9 mouse cellular contexts compared by ENCODE assay signal in genomic region chr14:47474571-47475254, GRCm38 (mm10). TPM values are rescaled to one million over a fixed set of nuclear protein-coding genes. Genes with fewer than 3 reads are reported as not detected.
DNase-seq lines count a peak whose midpoint lies in the region; ATAC-seq and TF ChIP-seq lines count a peak whose summit lies in the region.
"Had no signal": no experiment of that assay in that cellular context is flagged by ENCODE, and none has a peak within 500 bp of the region (broad histone marks: within the 10 kb centered on the region; RNA-seq: fewer than 3 reads in every experiment).

No protein-coding gene starts in this region.

- H3K4me2 ChIP-seq in midbrain, embryonic 13.5 days (replicated peaks) = 0 out of 2 replicates have a peak overlapping the region, but pooled peaks have one; percentile 3
- no peak overlapping the region for H3K4me2 ChIP-seq in midbrain, embryonic 16.5 days (ENCODE audit: low read length)
- no peak overlapping the region for H3K4me2 ChIP-seq in heart, embryonic 16.5 days (ENCODE audit: low read depth, low read length)

- peaks cover 18% of the 10 kb centered on the region for H3K4me1 ChIP-seq in midbrain, embryonic 13.5 days (replicated peaks)
- H3K4me1 ChIP-seq in midbrain, embryonic 16.5 days (ENCODE audit: control insufficient read depth, insufficient read depth, low read length) = peaks cover 12% of the 10 kb centered on the region
- peaks cover 17% of the 10 kb centered on the region for H3K4me1 ChIP-seq in heart, embryonic 16.5 days (ENCODE audit: control insufficient read depth, insufficient read depth, low read length)
- H3K4me1 ChIP-seq in olfactory bulb, adult 2 months (ENCODE audit: control insufficient read depth, insufficient read depth, low read length) = peaks cover 17% of the 10 kb centered on the region

- no peak for TF ChIP-seq POLR2A in olfactory bulb, adult 2 months (IDR thresholded peaks at IDR 0.05; ENCODE audit: insufficient read depth, low read depth, low read length)

- 87% methylated on average over 8 of the region's 8 CpGs for WGBS in midbrain, embryonic 13.5 days
- 93% methylated on average over 8 of the region's 8 CpGs for WGBS in midbrain, embryonic 16.5 days
- WGBS in heart, embryonic 16.5 days = 74% methylated on average over 8 of the region's 8 CpGs
- WGBS in olfactory bulb, adult 2 months = 53% methylated on average over 8 of the region's 8 CpGs

- TF ChIP-seq CTCF in olfactory bulb, adult 2 months (IDR thresholded peaks at IDR 0.05; ENCODE audit: insufficient read depth, low read depth, low read length) = no peak

- H3K27me3 ChIP-seq in midbrain, embryonic 13.5 days = no peaks in the 10 kb centered on the region
- H3K27me3 ChIP-seq in midbrain, embryonic 16.5 days (ENCODE audit: control insufficient read depth, insufficient read depth, low read depth, low read length) = no peaks in the 10 kb centered on the region
- H3K27me3 ChIP-seq in heart, embryonic 16.5 days (ENCODE audit: control insufficient read depth, insufficient read depth, low read length) = no peaks in the 10 kb centered on the region

- no peaks in the 10 kb centered on the region for H3K9me3 ChIP-seq in midbrain, embryonic 13.5 days
- no peaks in the 10 kb centered on the region for H3K9me3 ChIP-seq in midbrain, embryonic 16.5 days (replicated peaks; ENCODE audit: control insufficient read depth, low read length, poor library complexity, severe bottlenecking)
- no peaks in the 10 kb centered on the region for H3K9me3 ChIP-seq in heart, embryonic 16.5 days (replicated peaks; ENCODE audit: control insufficient read depth, low read length)

- peak; percentile 27 for DNase-seq in cerebellum, adult 9-11 months
- no peak for DNase-seq in cerebellum, adult 11 months
- DNase-seq in embryo, embryonic 10.5 days (ENCODE audit: low spot score) = no peak
- DNase-seq in T-cell, adult 2 months (ENCODE audit: low spot score) = no peak
- DNase-seq: thymus, adult 18-20 months had no signal

- H3K4me3 ChIP-seq in midbrain, embryonic 13.5 days (replicated peaks) = no peak overlapping the region
- no peak overlapping the region for H3K4me3 ChIP-seq in midbrain, embryonic 16.5 days (ENCODE audit: low read depth, low read length)
- H3K4me3 ChIP-seq in heart, embryonic 16.5 days (ENCODE audit: low read length) = 0 out of 2 replicates have a peak overlapping the region, but pooled peaks have one; percentile 5
- 0 out of 2 replicates have a peak overlapping the region, but pooled peaks have one; percentile 4 for H3K4me3 ChIP-seq in olfactory bulb, adult 2 months (ENCODE audit: insufficient read depth, low read depth, low read length)

- no peaks in the 10 kb centered on the region; the same call in 1 of the 2 replicates for H3K36me3 ChIP-seq in midbrain, embryonic 13.5 days
- H3K36me3 ChIP-seq in midbrain, embryonic 16.5 days (ENCODE audit: control insufficient read depth, insufficient read depth, low read length) = no peaks in the 10 kb centered on the region
- H3K36me3 ChIP-seq in heart, embryonic 16.5 days (ENCODE audit: control insufficient read depth, insufficient read depth) = no peaks in the 10 kb centered on the region

- H3K9ac ChIP-seq in midbrain, embryonic 13.5 days (replicated peaks) = no peak overlapping the region
- H3K9ac ChIP-seq in midbrain, embryonic 16.5 days (ENCODE audit: low read depth, low read length) = no peak overlapping the region
- H3K9ac ChIP-seq in heart, embryonic 16.5 days (ENCODE audit: low read length) = no peak overlapping the region

- H3K27ac ChIP-seq in midbrain, embryonic 13.5 days = no peak overlapping the region
- H3K27ac ChIP-seq in midbrain, embryonic 16.5 days (ENCODE audit: low read length) = no peak overlapping the region
- H3K27ac ChIP-seq in heart, embryonic 16.5 days (ENCODE audit: low read length) = no peak overlapping the region
- no peak overlapping the region for H3K27ac ChIP-seq in olfactory bulb, adult 2 months (ENCODE audit: insufficient read depth, low read depth, low read length)

- ATAC-seq in midbrain, embryonic 13.5 days = no peak
- no peak for ATAC-seq in midbrain, embryonic 16.5 days
- no peak for ATAC-seq in heart, embryonic 16.5 days (replicated peaks; ENCODE audit: extremely low read depth, insufficient read depth, low FRiP score)

RNA-seq across cellular contexts. Expression of gene Fbxo34, which starts 24.5 kb away (rescaled TPM):
- polyA plus RNA-seq in midbrain, embryonic 13.5 days (2015; fragmentation: Nextera tagmentation; extraction: Ambion mirVana) = 24.9 and 26.6 TPM in 2 replicates
- 30.0 and 32.6 TPM in 2 replicates for polyA plus RNA-seq in midbrain, embryonic 16.5 days (2015; fragmentation: Nextera tagmentation; extraction: Ambion mirVana)
- 16.7 and 20.0 TPM in 2 replicates for polyA plus RNA-seq in heart, embryonic 16.5 days (2015; fragmentation: Nextera tagmentation; extraction: Ambion mirVana)
- not detected in 2 replicates for polyA plus RNA-seq in olfactory bulb, adult 2 months (2012; ENCODE audit: insufficient read depth, insufficient read length, low replicate concordance, missing spikeins)

RNA-seq across cellular contexts. Expression of gene Dlgap5, which starts 56.5 kb away (rescaled TPM):
- 20.1 and 21.1 TPM in 2 replicates for polyA plus RNA-seq in midbrain, embryonic 13.5 days (2015; fragmentation: Nextera tagmentation; extraction: Ambion mirVana)
- polyA plus RNA-seq in midbrain, embryonic 16.5 days (2015; fragmentation: Nextera tagmentation; extraction: Ambion mirVana) = 3.8 and 4.4 TPM in 2 replicates
- polyA plus RNA-seq in heart, embryonic 16.5 days (2015; fragmentation: Nextera tagmentation; extraction: Ambion mirVana) = 32.7 and 35.1 TPM in 2 replicates
- polyA plus RNA-seq in olfactory bulb, adult 2 months (2012; ENCODE audit: insufficient read depth, insufficient read length, low replicate concordance, missing spikeins) = not detected in 2 replicates

Comparison
In these comparisons a context has a peak if more than half of its experiments do, and no peak if none do; other contexts are left out.
1. H3K4me3 ChIP-seq: peak in heart, embryonic 16.5 days (single experiment) and olfactory bulb, adult 2 months (single experiment); none in midbrain, embryonic 13.5 days (single experiment) and midbrain, embryonic 16.5 days (single experiment).
2. RNA of gene Fbxo34, which starts 24.5 kb away (polyA plus RNA-seq): 30.0 to 32.6 TPM in midbrain, embryonic 16.5 days, 24.9 to 26.6 TPM in midbrain, embryonic 13.5 days and 16.7 to 20.0 TPM in heart, embryonic 16.5 days; not detected in olfactory bulb, adult 2 months; every median in the first group is over 10 times any median in the second.